Comparison of ENCODE assay signal across 8 mouse cellular contexts in genomic region chr15:79657837-79658530, GRCm38 (mm10). TPM values are rescaled to one million over a fixed set of nuclear protein-coding genes. Genes with fewer than 3 reads are reported as not detected.
A peak's percentile ranks its signal among the peaks of the same experiment; 100 is the strongest.
DNase-seq lines count a peak whose midpoint lies in the region; ATAC-seq and TF ChIP-seq lines count a peak whose summit lies in the region.

No protein-coding gene starts in this region.

- WGBS in heart, embryonic 11.5 days (ENCODE audit: insufficient replicate concordance), result 4% methylated on average over 16 of the region's 16 CpGs
- WGBS in kidney, embryonic 16.5 days, result 4% methylated on average over 16 of the region's 16 CpGs
- 3% methylated on average over 16 of the region's 16 CpGs for WGBS in liver, adult 2 months

- no peak for ATAC-seq in heart, embryonic 11.5 days (replicated peaks; ENCODE audit: insufficient number of reproducible peaks, low FRiP score, low TSS enrichment)
- ATAC-seq in kidney, embryonic 16.5 days (ENCODE audit: low FRiP score, low TSS enrichment), result peak; percentile 36; the same call in 1 of the 2 replicates

- no peaks in the 10 kb centered on the region for H3K79me2 ChIP-seq in liver, adult 2 months (ENCODE audit: control insufficient read depth, insufficient read depth, low read length)
- no peaks in the 10 kb centered on the region for H3K79me2 ChIP-seq in myocyte (ENCODE audit: control insufficient read depth, insufficient read depth)

- no peaks in the 10 kb centered on the region for H3K27me3 ChIP-seq in heart, embryonic 11.5 days (ENCODE audit: control insufficient read depth, insufficient read depth, low read length)
- no peaks in the 10 kb centered on the region for H3K27me3 ChIP-seq in kidney, embryonic 16.5 days (ENCODE audit: insufficient read depth, low read length)
- H3K27me3 ChIP-seq in liver, adult 2 months (ENCODE audit: control insufficient read depth, insufficient read depth, low read length), result no peaks in the 10 kb centered on the region
- H3K27me3 ChIP-seq in myocyte (ENCODE audit: control insufficient read depth, insufficient read depth, insufficient read length), result no peaks in the 10 kb centered on the region
- no peaks in the 10 kb centered on the region for H3K27me3 ChIP-seq in splenic B cell, adult 2 months (ENCODE audit: control insufficient read depth, insufficient read depth, low read length, poor library complexity, severe bottlenecking)

- H3K9me3 ChIP-seq in heart, embryonic 11.5 days (replicated peaks; ENCODE audit: control insufficient read depth, low read length), result 0 out of 2 replicates have a peak, but pooled peaks cover 3% of the 10 kb centered on the region
- no peaks in the 10 kb centered on the region for H3K9me3 ChIP-seq in kidney, embryonic 16.5 days (ENCODE audit: low read length)

- H3K9ac ChIP-seq in heart, embryonic 11.5 days (ENCODE audit: low read depth, low read length), result peak overlapping the region; percentile 74
- peak overlapping the region; percentile 83 for H3K9ac ChIP-seq in kidney, embryonic 16.5 days (replicated peaks; ENCODE audit: low read length)
- peak overlapping the region; percentile 87 for H3K9ac ChIP-seq in liver, adult 2 months (ENCODE audit: low read depth, low read length)

- TF ChIP-seq POLR2A in bone marrow macrophage, adult 2 months (IDR thresholded peaks at IDR 0.05; ENCODE audit: borderline replicate concordance, low read depth, low read length), result no peak
- TF ChIP-seq POLR2A in embryonic fibroblast, embryonic 13.5 days (IDR thresholded peaks at IDR 0.05; ENCODE audit: low read depth, low read length), result no peak
- TF ChIP-seq POLR2A in liver, adult 2 months (IDR thresholded peaks at IDR 0.05; ENCODE audit: extremely low read depth, insufficient read depth, low read length), result no peak
- TF ChIP-seq POLR2A in myocyte (IDR thresholded peaks at IDR 0.05; ENCODE audit: insufficient read length, low read depth), result no peak

- H3ac ChIP-seq in myocyte (ENCODE audit: control insufficient read depth, insufficient read length), result peak overlapping the region; percentile 40

- H3K4me3 ChIP-seq in bone marrow macrophage, adult 2 months (ENCODE audit: insufficient read depth, low read length), result peak overlapping the region; percentile 67
- peak overlapping the region; percentile 71 for H3K4me3 ChIP-seq in embryonic fibroblast, embryonic 13.5 days (ENCODE audit: insufficient read depth, low read length)
- H3K4me3 ChIP-seq in heart, embryonic 11.5 days (ENCODE audit: low read depth, low read length), result peak overlapping the region; percentile 70
- peak overlapping the region; percentile 75 for H3K4me3 ChIP-seq in kidney, embryonic 16.5 days (ENCODE audit: low read length)
- peak overlapping the region; percentile 75 for H3K4me3 ChIP-seq in liver, adult 2 months (ENCODE audit: insufficient read depth, low read depth, low read length)
- H3K4me3 ChIP-seq in myocyte, result peak overlapping the region; percentile 70

- no peak overlapping the region for H3K27ac ChIP-seq in bone marrow macrophage, adult 2 months (ENCODE audit: insufficient read depth, low read depth, low read length)
- H3K27ac ChIP-seq in embryonic fibroblast, embryonic 13.5 days (ENCODE audit: insufficient read depth, low read length), result no peak overlapping the region
- peak overlapping the region; percentile 71 for H3K27ac ChIP-seq in heart, embryonic 11.5 days (ENCODE audit: low read depth, low read length)
- peak overlapping the region; percentile 96 for H3K27ac ChIP-seq in kidney, embryonic 16.5 days (ENCODE audit: low read length)
- H3K27ac ChIP-seq in liver, adult 2 months (replicated peaks; ENCODE audit: insufficient read depth, low read depth, low read length), result peak overlapping the region; percentile 60

- peaks cover 5% of the 10 kb centered on the region; the same call in 1 of the 2 replicates for H3K36me3 ChIP-seq in heart, embryonic 11.5 days (ENCODE audit: control insufficient read depth, insufficient read depth, low read length)
- 0 out of 2 replicates have a peak, but pooled peaks cover 2% of the 10 kb centered on the region for H3K36me3 ChIP-seq in kidney, embryonic 16.5 days (ENCODE audit: insufficient read depth, low read length)
- H3K36me3 ChIP-seq in liver, adult 2 months (ENCODE audit: control insufficient read depth, insufficient read depth, low read length), result no peaks in the 10 kb centered on the region
- H3K36me3 ChIP-seq in myocyte (ENCODE audit: control insufficient read depth, insufficient read depth), result no peaks in the 10 kb centered on the region
- no peaks in the 10 kb centered on the region; the same call in 1 of the 2 replicates for H3K36me3 ChIP-seq in splenic B cell, adult 2 months (ENCODE audit: control insufficient read depth, insufficient read depth, low read length, poor library complexity, severe bottlenecking)

- DNase-seq in A20 (ENCODE audit: low read depth, low spot score), result peak; percentile 87
- peak; percentile 68 for DNase-seq in liver, adult 2 months (ENCODE audit: extremely low read depth, low read depth, low spot score)
- DNase-seq in splenic B cell, adult 2 months (ENCODE audit: low read depth, low spot score), result peak; percentile 90

- TF ChIP-seq CTCF in bone marrow macrophage, adult 2 months (IDR thresholded peaks at IDR 0.05; ENCODE audit: low read depth, low read length), result peak; percentile 29; the same call in 1 of the 2 replicates
- no peak for TF ChIP-seq CTCF in embryonic fibroblast, embryonic 13.5 days (IDR thresholded peaks at IDR 0.05; ENCODE audit: borderline replicate concordance, insufficient read depth, low read length)
- TF ChIP-seq CTCF in liver, adult 2 months (IDR thresholded peaks at IDR 0.05; ENCODE audit: low read depth, low read length), result no peak; the same call in 1 of the 2 replicates

- peak overlapping the region; percentile 97 for H3K4me2 ChIP-seq in heart, embryonic 11.5 days
- H3K4me2 ChIP-seq in kidney, embryonic 16.5 days (replicated peaks; ENCODE audit: low read depth, low read length), result peak overlapping the region; percentile 94
- H3K4me2 ChIP-seq in myocyte (ENCODE audit: low read depth), result peak overlapping the region; percentile 84

- peaks cover 4% of the 10 kb centered on the region; the same call in 1 of the 2 replicates for H3K4me1 ChIP-seq in bone marrow macrophage, adult 2 months (ENCODE audit: control insufficient read depth, insufficient read depth, low read length)
- H3K4me1 ChIP-seq in embryonic fibroblast, embryonic 13.5 days (ENCODE audit: control insufficient read depth, insufficient read depth, low read length), result no peaks in the 10 kb centered on the region
- peaks cover 8% of the 10 kb centered on the region for H3K4me1 ChIP-seq in heart, embryonic 11.5 days (ENCODE audit: control insufficient read depth, insufficient read depth, low read length)
- H3K4me1 ChIP-seq in kidney, embryonic 16.5 days (ENCODE audit: insufficient read depth, low read length), result peaks cover 11% of the 10 kb centered on the region
- H3K4me1 ChIP-seq in liver, adult 2 months (ENCODE audit: control insufficient read depth, insufficient read depth, low read length), result peaks cover 4% of the 10 kb centered on the region

RNA-seq across cellular contexts. Expression of gene Fam227a, which starts 0.8 kb away (rescaled TPM):
- polyA plus RNA-seq in bone marrow macrophage, adult 2 months (2012; ENCODE audit: insufficient read depth, insufficient read length, missing spikeins), result 2.2 and 2.6 TPM in 2 replicates
- 1.3 and 2.2 TPM in 2 replicates for polyA plus RNA-seq in embryonic fibroblast, embryonic 13.5 days (2011; ENCODE audit: insufficient read length, low read depth, missing spikeins)
- 0.87 and 1.7 TPM in 2 replicates for polyA plus RNA-seq in heart, embryonic 11.5 days (2014; fragmentation: Nextera tagmentation; extraction: Ambion mirVana)
- 1.1 and 1.4 TPM in 2 replicates for polyA plus RNA-seq in kidney, embryonic 16.5 days (2015; fragmentation: Nextera tagmentation; extraction: Ambion mirVana)
- 0.83 and 1.1 TPM in 2 replicates for total RNA-seq in liver, adult 2 months (2014; rRNA removed)
- polyA plus RNA-seq in liver, adult 2 months (2012; rRNA removed), result 0.14 and 0.20 TPM in 2 replicates
- 0.74 TPM for polyA plus RNA-seq in myocyte (2012; fragmentation: generic; extraction: Trizol)

RNA-seq across cellular contexts. Expression of gene Cby1, which starts 1.0 kb away (rescaled TPM):
- 12.5 and 14.7 TPM in 2 replicates for polyA plus RNA-seq in bone marrow macrophage, adult 2 months (2012; ENCODE audit: insufficient read depth, insufficient read length, missing spikeins)
- 16.2 and 19.9 TPM in 2 replicates for polyA plus RNA-seq in embryonic fibroblast, embryonic 13.5 days (2011; ENCODE audit: insufficient read length, low read depth, missing spikeins)
- 38.2 and 45.4 TPM in 2 replicates for polyA plus RNA-seq in heart, embryonic 11.5 days (2014; fragmentation: Nextera tagmentation; extraction: Ambion mirVana)
- polyA plus RNA-seq in kidney, embryonic 16.5 days (2015; fragmentation: Nextera tagmentation; extraction: Ambion mirVana), result 59.5 and 59.8 TPM in 2 replicates
- 6.6 and 6.8 TPM in 2 replicates for total RNA-seq in liver, adult 2 months (2014; rRNA removed)
- polyA plus RNA-seq in liver, adult 2 months (2012; rRNA removed), result 3.3 and 4.4 TPM in 2 replicates
- polyA plus RNA-seq in myocyte (2012; fragmentation: generic; extraction: Trizol), result 41.6 TPM

RNA-seq across cellular contexts. Expression of gene Tomm22, which starts 12.7 kb away (rescaled TPM):
- 129 and 135 TPM in 2 replicates for polyA plus RNA-seq in bone marrow macrophage, adult 2 months (2012; ENCODE audit: insufficient read depth, insufficient read length, missing spikeins)
- polyA plus RNA-seq in embryonic fibroblast, embryonic 13.5 days (2011; ENCODE audit: insufficient read length, low read depth, missing spikeins), result 131 and 148 TPM in 2 replicates
- 260 and 273 TPM in 2 replicates for polyA plus RNA-seq in heart, embryonic 11.5 days (2014; fragmentation: Nextera tagmentation; extraction: Ambion mirVana)
- polyA plus RNA-seq in kidney, embryonic 16.5 days (2015; fragmentation: Nextera tagmentation; extraction: Ambion mirVana), result 262 and 263 TPM in 2 replicates
- total RNA-seq in liver, adult 2 months (2014; rRNA removed), result 46.0 and 52.8 TPM in 2 replicates
- 22.2 and 23.9 TPM in 2 replicates for polyA plus RNA-seq in liver, adult 2 months (2012; rRNA removed)
- polyA plus RNA-seq in myocyte (2012; fragmentation: generic; extraction: Trizol), result 110 TPM

RNA-seq across cellular contexts. Expression of gene Josd1, which starts 29.7 kb away (rescaled TPM):
- 20.2 and 21.0 TPM in 2 replicates for polyA plus RNA-seq in bone marrow macrophage, adult 2 months (2012; ENCODE audit: insufficient read depth, insufficient read length, missing spikeins)
- polyA plus RNA-seq in embryonic fibroblast, embryonic 13.5 days (2011; ENCODE audit: insufficient read length, low read depth, missing spikeins), result 28.4 and 32.0 TPM in 2 replicates
- 10.9 and 15.3 TPM in 2 replicates for polyA plus RNA-seq in heart, embryonic 11.5 days (2014; fragmentation: Nextera tagmentation; extraction: Ambion mirVana)
- polyA plus RNA-seq in kidney, embryonic 16.5 days (2015; fragmentation: Nextera tagmentation; extraction: Ambion mirVana), result 18.2 and 19.6 TPM in 2 replicates
- 19.0 and 25.6 TPM in 2 replicates for total RNA-seq in liver, adult 2 months (2014; rRNA removed)
- polyA plus RNA-seq in liver, adult 2 months (2012; rRNA removed), result 21.9 and 22.6 TPM in 2 replicates
- 40.6 TPM for polyA plus RNA-seq in myocyte (2012; fragmentation: generic; extraction: Trizol)

RNA-seq across cellular contexts. Expression of gene Gtpbp1, which starts 32.7 kb away (rescaled TPM):
- 27.1 and 32.7 TPM in 2 replicates for polyA plus RNA-seq in bone marrow macrophage, adult 2 months (2012; ENCODE audit: insufficient read depth, insufficient read length, missing spikeins)
- 18.6 and 25.3 TPM in 2 replicates for polyA plus RNA-seq in embryonic fibroblast, embryonic 13.5 days (2011; ENCODE audit: insufficient read length, low read depth, missing spikeins)
- polyA plus RNA-seq in heart, embryonic 11.5 days (2014; fragmentation: Nextera tagmentation; extraction: Ambion mirVana), result 22.7 and 26.3 TPM in 2 replicates
- 32.7 and 36.6 TPM in 2 replicates for polyA plus RNA-seq in kidney, embryonic 16.5 days (2015; fragmentation: Nextera tagmentation; extraction: Ambion mirVana)
- 8.1 and 8.5 TPM in 2 replicates for total RNA-seq in liver, adult 2 months (2014; rRNA removed)
- 12.8 and 13.2 TPM in 2 replicates for polyA plus RNA-seq in liver, adult 2 months (2012; rRNA removed)
- 52.7 TPM for polyA plus RNA-seq in myocyte (2012; fragmentation: generic; extraction: Trizol)

Comparison
In these comparisons a context has a peak if more than half of its experiments do, and no peak if none do; other contexts are left out.
1. H3K27ac ChIP-seq: peak in heart, embryonic 11.5 days (single experiment), kidney, embryonic 16.5 days (single experiment) and liver, adult 2 months (single experiment); none in bone marrow macrophage, adult 2 months (single experiment) and embryonic fibroblast, embryonic 13.5 days (single experiment).
2. Peak in every context shown above with its lines, with median percentiles within 50 percentile points of each other: DNase-seq, H3K4me3 ChIP-seq, H3K4me2 ChIP-seq and H3K9ac ChIP-seq.